Mouse (Mus musculus): ENCODE measurements at regions not wholly inside any gene's neighbourhood (a gene's known extent, or its start where the extent isn't known, plus 50 kb on each side); places are given as distances from the start of the nearest gene placed in this dataset.

DNA sequence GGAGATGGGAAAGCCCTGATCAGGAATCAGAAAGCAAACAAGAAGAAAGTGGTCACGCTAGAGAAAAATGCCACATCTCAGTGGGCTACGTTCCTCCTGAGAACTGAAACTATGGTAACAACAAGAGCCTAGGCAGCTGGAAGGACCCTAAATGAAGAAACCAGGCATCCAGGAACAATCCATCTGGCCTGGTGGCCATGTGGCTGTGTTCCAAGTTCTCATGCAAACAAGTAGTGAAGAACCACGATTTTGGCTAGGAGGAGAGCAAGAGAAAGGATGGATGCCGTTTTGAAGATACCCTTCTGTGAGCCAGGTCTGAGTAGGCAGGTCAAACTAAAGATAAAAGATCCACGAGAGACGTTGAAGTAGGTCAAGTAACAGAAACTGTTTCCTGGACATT lies 1613.6 kb upstream of the Gm6569 start:
- no peak for TF ChIP-seq CTCF (IDR thresholded peaks at IDR 0.05; ENCODE audit: borderline replicate concordance, extremely low read depth, insufficient read depth, insufficient read length)
- TF ChIP-seq POLR2A (IDR thresholded peaks at IDR 0.05; ENCODE audit: borderline replicate concordance, extremely low read depth, insufficient read depth, insufficient read length, poor library complexity, severe bottlenecking) = no peak

Measured in brain, embryonic 14.5 days (tissue).